Mouse (Mus musculus) MEL (cell line): Measurements from ENCODE around the gene Slc25a4. TPM values are rescaled to one million over a fixed set of nuclear protein-coding genes. Genes with fewer than 3 reads are reported as not detected.
A peak's percentile ranks its signal among the peaks of the same experiment; 100 is the strongest.

Experiments
- DNase-seq: peaks from one replicate; pipeline ENCODE4 v3.0.0; 2011; ENCODE audit warnings: low read depth, low spot score
- H3K27ac ChIP-seq: 2 replicates; pipeline ENCODE4 v1.5.1; 2012; ENCODE audit warnings: low read depth, mild to moderate bottlenecking, control low read depth, low read length, moderate library complexity; ENCODE audit not compliant: control insufficient read depth
- H3K27me3 ChIP-seq, 2 experiments: fragments of 150-350 bp in 1 of 2; sonication (generic) in 1 of 2; 2 replicates each; pipeline ENCODE4 v1.6.1; 2012; ENCODE audit warnings: low read length in 2 of 2, mild to moderate bottlenecking in 2 of 2, improper control_type of control experiment in 1 of 2, moderate library complexity in 1 of 2; ENCODE audit not compliant: insufficient read depth in 2 of 2, control insufficient read depth in 1 of 2
- H3K36me3 ChIP-seq, 2 experiments: 2 replicates each; pipeline ENCODE4 v1.6.1; 2012 to 2014; ENCODE audit warnings: low read length in 2 of 2, improper control_type of control experiment in 1 of 2, inconsistent platforms in 1 of 2, mild to moderate bottlenecking in 1 of 2; ENCODE audit not compliant: insufficient read depth in 2 of 2, control insufficient read depth in 1 of 2
- H3K4me1 ChIP-seq, 2 experiments: fragments of 150-350 bp in 1 of 2; sonication (generic) in 1 of 2; 2 replicates each; pipeline ENCODE4 v1.6.1; 2012; ENCODE audit warnings: low read length in 2 of 2, improper control_type of control experiment in 1 of 2, mild to moderate bottlenecking in 1 of 2; ENCODE audit not compliant: insufficient read depth in 2 of 2, control insufficient read depth in 1 of 2
- H3K4me3 ChIP-seq, 2 experiments: fragments of 150-350 bp in 1 of 2; sonication (generic) in 1 of 2; 2 replicates each; pipeline ENCODE4 v1.5.1; 2012; ENCODE audit warnings: low read depth in 2 of 2, low read length in 2 of 2, mild to moderate bottlenecking in 2 of 2, moderate library complexity in 2 of 2, control low read depth in 1 of 2, improper control_type of control experiment in 1 of 2; ENCODE audit not compliant: control insufficient read depth in 1 of 2, insufficient read depth in 1 of 2
- H3K79me2 ChIP-seq: 2 replicates; pipeline ENCODE4 v1.6.1; 2012; ENCODE audit warnings: mild to moderate bottlenecking, low read length, moderate library complexity; ENCODE audit not compliant: control insufficient read depth, poor library complexity, insufficient read depth
- H3K9ac ChIP-seq: 2 replicates; pipeline ENCODE4 v1.6.1; 2012; ENCODE audit warnings: low read depth, mild to moderate bottlenecking, control low read depth, low read length, moderate library complexity; ENCODE audit not compliant: control insufficient read depth, poor library complexity, severe bottlenecking
- H3K9me3 ChIP-seq: fragments of 150-350 bp; sonication (generic); replicated peaks from 2 replicates; pipeline ENCODE4 v1.6.1; 2012; ENCODE audit warnings: mild to moderate bottlenecking, low read length, improper control_type of control experiment, moderate library complexity; ENCODE audit not compliant: insufficient read depth
- BHLHE40 ChIP-seq: IDR thresholded peaks from 2 replicates; pipeline ENCODE4 v1.6.1; 2012; ENCODE audit warnings: low read depth, mild to moderate bottlenecking, inconsistent platforms, low read length, improper control_type of control experiment, borderline replicate concordance
- CHD1 ChIP-seq: IDR thresholded peaks from 2 replicates; pipeline ENCODE4 v1.6.1; 2012; ENCODE audit warnings: low read depth, mild to moderate bottlenecking, inconsistent platforms, low read length, improper control_type of control experiment
- ETS1 ChIP-seq: IDR thresholded peaks from 2 replicates; pipeline ENCODE4 v1.6.1; 2012; ENCODE audit warnings: low read depth, mild to moderate bottlenecking, inconsistent platforms, low read length, improper control_type of control experiment, moderate library complexity
- GABPA ChIP-seq: IDR thresholded peaks from 2 replicates; pipeline ENCODE4 v1.6.1; 2012; ENCODE audit warnings: low read depth, mild to moderate bottlenecking, inconsistent platforms, low read length, improper control_type of control experiment, moderate library complexity
- HCFC1 ChIP-seq: IDR thresholded peaks from 2 replicates; pipeline ENCODE4 v1.6.1; 2012; ENCODE audit warnings: low read depth, mild to moderate bottlenecking, inconsistent platforms, low read length, improper control_type of control experiment, moderate library complexity
- MAFK ChIP-seq: IDR thresholded peaks from 2 replicates; pipeline ENCODE4 v1.6.1; 2011; ENCODE audit warnings: low read depth, mild to moderate bottlenecking, low read length, improper control_type of control experiment, borderline replicate concordance
- MAX ChIP-seq: IDR thresholded peaks from 2 replicates; pipeline ENCODE4 v1.6.1; 2011; ENCODE audit warnings: low read length, improper control_type of control experiment
- MXI1 ChIP-seq: IDR thresholded peaks from 2 replicates; pipeline ENCODE4 v1.6.1; 2011; ENCODE audit warnings: mild to moderate bottlenecking, low read depth, low read length, improper control_type of control experiment
- MYB ChIP-seq: IDR thresholded peaks from 2 replicates; pipeline ENCODE4 v1.6.1; 2011; ENCODE audit warnings: mild to moderate bottlenecking, low read depth, low read length, improper control_type of control experiment
- MYC ChIP-seq: IDR thresholded peaks from 2 replicates; pipeline ENCODE4 v1.6.1; 2011; ENCODE audit warnings: low read depth, mild to moderate bottlenecking, low read length, improper control_type of control experiment, moderate library complexity
- POLR2A ChIP-seq, 2 experiments: IDR thresholded peaks; 2 replicates each; pipeline ENCODE4 v1.6.1; 2011 to 2012; ENCODE audit warnings: low read length in 2 of 2, mild to moderate bottlenecking in 2 of 2, control low read depth in 1 of 2, improper control_type of control experiment in 1 of 2, low read depth in 1 of 2, moderate library complexity in 1 of 2; ENCODE audit not compliant: control insufficient read depth in 1 of 2, insufficient read depth in 1 of 2, poor library complexity in 1 of 2
- RAD21 ChIP-seq: IDR thresholded peaks from 2 replicates; pipeline ENCODE4 v1.6.1; 2011; ENCODE audit warnings: mild to moderate bottlenecking, low read depth, low read length, improper control_type of control experiment
- RCOR1 ChIP-seq: IDR thresholded peaks from 2 replicates; pipeline ENCODE4 v1.6.1; 2012; ENCODE audit warnings: low read depth, mild to moderate bottlenecking, inconsistent platforms, low read length, improper control_type of control experiment
- SMC3 ChIP-seq: IDR thresholded peaks from 2 replicates; pipeline ENCODE4 v1.6.1; 2011; ENCODE audit warnings: low read depth, low read length, improper control_type of control experiment
- TBP ChIP-seq: IDR thresholded peaks from 2 replicates; pipeline ENCODE4 v1.8.0; 2011; ENCODE audit warnings: low read depth, low read length, improper control_type of control experiment
- UBTF ChIP-seq: IDR thresholded peaks from 2 replicates; pipeline ENCODE4 v1.6.1; 2012; ENCODE audit warnings: low read depth, mild to moderate bottlenecking, inconsistent platforms, low read length, improper control_type of control experiment, moderate library complexity, borderline replicate concordance; ENCODE audit not compliant: insufficient read depth
- USF2 ChIP-seq, 2 experiments: IDR thresholded peaks; 2 replicates each; pipeline ENCODE4 v1.6.1; 2011 to 2012; ENCODE audit warnings: improper control_type of control experiment in 2 of 2, low read length in 2 of 2, borderline replicate concordance in 1 of 2, inconsistent platforms in 1 of 2, low read depth in 1 of 2, mild to moderate bottlenecking in 1 of 2; ENCODE audit not compliant: insufficient read depth in 1 of 2
- ZC3H11A ChIP-seq: IDR thresholded peaks from 2 replicates; pipeline ENCODE4 v1.6.1; 2012; ENCODE audit warnings: low read depth, mild to moderate bottlenecking, inconsistent platforms, low read length, improper control_type of control experiment
- ZMIZ1 ChIP-seq: IDR thresholded peaks from 2 replicates; pipeline ENCODE4 v1.6.1; 2012; ENCODE audit warnings: low read depth, mild to moderate bottlenecking, inconsistent platforms, low read length, improper control_type of control experiment, moderate library complexity
- ZNF384 ChIP-seq: IDR thresholded peaks from 2 replicates; pipeline ENCODE4 v1.6.1; 2012; ENCODE audit warnings: low read depth, mild to moderate bottlenecking, inconsistent platforms, low read length, improper control_type of control experiment
- polyA plus RNA-seq, 2 experiments: library from polyadenylated mRNA; stranded (reverse) in 1 of 2; unstranded in 1 of 2; fragments of >175 nt in 1 of 2; fragments of >200 nt in 1 of 2; gene quantifications; 2 replicates each; pipeline versions ENCODE4 v1.2.1 to v1.2.4; 2012; ENCODE audit warnings: low replicate concordance in 2 of 2, low read depth in 1 of 2; ENCODE audit not compliant: insufficient read length in 2 of 2, insufficient read depth in 1 of 2, missing spikeins in 1 of 2
- total RNA-seq: library from RNA; depleted of rRNA; stranded (reverse); fragments of 300-350 nt; gene quantifications from 2 replicates; pipeline ENCODE4 v1.2.3, GENCODE M21; 2012

Slc25a4 gene
- total and polyA plus RNA-seq, 3 experiments, result 188 to 471 (median 311) TPM

DNA sequence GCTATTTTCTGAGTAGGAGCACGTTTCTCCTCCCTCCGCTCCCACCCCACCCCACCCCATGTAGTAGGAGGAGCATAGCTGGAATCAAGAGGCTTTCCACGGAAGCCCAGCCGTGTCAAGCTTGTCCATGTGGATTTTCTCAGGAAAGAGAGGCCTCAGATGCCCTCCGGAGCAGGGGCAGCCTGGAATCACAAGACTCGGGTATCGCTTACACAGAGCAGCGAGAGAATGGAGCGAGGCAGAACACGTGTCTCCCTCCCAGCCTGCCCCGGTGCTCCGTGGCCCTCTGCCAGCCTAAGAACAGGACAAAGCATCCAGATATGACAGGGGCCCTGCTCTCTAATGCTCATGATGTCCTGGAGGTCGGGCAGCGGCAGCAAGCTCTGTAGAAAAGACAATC lies 5.8 kb upstream of the Slc25a4 start (continued):
- TF ChIP-seq ETS1 (peak; percentile 53; the same call in 1 of the 2 replicates), MYB (no peak)

DNA sequence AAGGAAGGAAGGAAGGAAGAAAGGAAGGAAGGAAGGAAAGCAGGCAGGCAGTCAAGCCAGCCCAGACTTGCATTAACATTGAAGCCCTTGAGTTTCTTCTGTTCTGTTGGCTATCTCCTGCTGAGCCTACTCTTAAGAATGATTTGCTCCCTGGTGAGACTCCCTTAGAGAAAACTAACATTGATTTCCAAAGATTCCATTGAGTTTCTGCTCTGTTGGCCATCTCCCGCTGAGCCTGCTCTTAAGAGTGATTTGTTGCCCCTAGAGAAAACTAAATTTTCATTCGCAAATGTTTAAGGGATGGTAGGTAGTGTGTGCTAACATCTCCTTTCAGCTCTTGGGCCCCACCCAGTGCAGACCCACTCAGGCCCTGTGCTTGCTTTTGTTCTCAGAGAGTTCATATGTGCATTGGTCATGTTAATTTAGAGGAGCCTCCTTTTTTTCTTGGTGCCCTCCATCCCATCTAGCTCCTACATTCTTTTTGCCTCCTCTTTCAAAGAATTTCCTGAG lies 2.9 kb upstream of the Slc25a4 start:
- no peak overlapping the region for H3K27ac ChIP-seq

GRCm38 (mm10) chr8:46212194-46212593 lies 1.1 kb upstream of the Slc25a4 start:
- Histone ChIP-seq H3K9me3 (no peaks in the 10 kb centered on the region), H3K4me3 (peak overlapping the region; percentile 56 to 78), H3K27me3 (no peaks in the 10 kb centered on the region), H3K4me1 (peaks cover 4 to 14% of the 10 kb centered on the region in 2 experiments; a peak in 3 of 4 replicates), H3K36me3 (peaks cover 9 to 27% of the 10 kb centered on the region in 2 experiments), H3K9ac (peak overlapping the region; percentile 76), H3K79me2 (peaks cover 18% of the 10 kb centered on the region), H3K27ac (peak overlapping the region; percentile 87)
- peak; percentile 64 for DNase-seq
- TF ChIP-seq GABPA, result no peak
- TF ChIP-seq MAFK, result peak; percentile 79; the same call in 1 of the 2 replicates

More for the DNA sequence above, 2.9 kb upstream of the Slc25a4 start:
- Histone ChIP-seq H3K4me3 (no peak overlapping the region), H3K36me3 (peaks cover 2 to 21% of the 10 kb centered on the region in 2 experiments; a peak in 3 of 4 replicates), H3K9me3 (no peaks in the 10 kb centered on the region), H3K4me1 (peaks cover 4 to 15% of the 10 kb centered on the region in 2 experiments; a peak in 3 of 4 replicates), H3K27me3 (no peaks in the 10 kb centered on the region; a peak in 1 of 4 replicates), H3K9ac (no peak overlapping the region), H3K79me2 (peaks cover 17% of the 10 kb centered on the region)
- TF ChIP-seq MAFK (no peak), BHLHE40 (no peak), MXI1 (no peak), SMC3 (no peak), POLR2A (IDR thresholded peaks at IDR 0.05; ENCODE audit: control insufficient read depth in 1 of 2, insufficient read depth in 1 of 2, low read depth in 1 of 2, low read length in 2 of 2, poor library complexity in 1 of 2) (no peak), HCFC1 (no peak), ZNF384 (no peak), CHD1 (no peak)
- no peak for DNase-seq

DNA sequence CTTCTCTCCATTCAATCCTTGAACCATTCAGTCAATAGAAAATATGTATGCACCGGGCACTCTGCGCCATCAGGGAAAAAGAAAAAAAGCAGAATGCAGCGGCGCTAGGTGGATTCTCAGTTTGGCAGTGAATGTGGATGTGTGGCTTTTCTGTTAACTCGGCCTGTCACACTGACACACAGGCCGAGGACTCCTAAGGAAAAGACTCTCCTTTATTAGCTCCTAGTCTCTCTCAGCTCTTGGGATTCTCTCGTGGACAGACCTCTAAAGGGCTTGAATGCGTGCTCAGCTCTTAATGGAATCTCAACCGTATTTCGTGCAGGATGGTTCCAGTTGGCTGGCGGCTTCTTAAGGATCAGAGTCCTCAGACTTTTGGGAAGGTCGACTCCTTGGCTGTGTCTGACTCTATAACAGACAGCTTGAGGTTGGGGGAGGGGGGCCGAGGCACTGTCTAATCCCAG lies 557 bp upstream of the Slc25a4 start:
- Histone ChIP-seq H3K36me3 (peaks cover 9 to 26% of the 10 kb centered on the region in 2 experiments), H3K27me3 (no peaks in the 10 kb centered on the region), H3K4me3 (peak overlapping the region; percentile 56 to 78), H3K79me2 (peaks cover 18% of the 10 kb centered on the region), H3K9me3 (no peaks in the 10 kb centered on the region), H3K9ac (peak overlapping the region; percentile 76), H3K4me1 (peaks cover 2 to 12% of the 10 kb centered on the region in 2 experiments; a peak in 3 of 4 replicates), H3K27ac (peak overlapping the region; percentile 87)
- peak; percentile 13; the same call in 1 of the 2 replicates for TF ChIP-seq MYC
- no peak for TF ChIP-seq ZMIZ1
- no peak for TF ChIP-seq RAD21
- TF ChIP-seq UBTF, result no peak
- no peak for TF ChIP-seq MAX
- TF ChIP-seq TBP, result no peak
- no peak for TF ChIP-seq USF2 (IDR thresholded peaks at IDR 0.05; ENCODE audit: borderline replicate concordance in 1 of 2, insufficient read depth in 1 of 2, low read depth in 1 of 2, low read length in 2 of 2)
- TF ChIP-seq ZC3H11A, result no peak
- no peak for TF ChIP-seq RCOR1
- TF ChIP-seq ZNF384, result peak; percentile 32; the same call in 1 of the 2 replicates
- peak; percentile 63 for DNase-seq
